Mouse (Mus musculus) lung, postnatal 0 days (tissue): ENCODE results near the gene Lamc3.

ENCODE experiments used
- CTCF ChIP-seq: IDR thresholded peaks from 2 replicates; pipeline ENCODE4 v1.5.1; 2016; ENCODE audit warnings: antibody characterized with exemption, mild to moderate bottlenecking
- EP300 ChIP-seq: IDR thresholded peaks from 2 replicates; pipeline ENCODE4 v1.6.1; 2016; ENCODE audit warnings: antibody characterized with exemption, mild to moderate bottlenecking, control low read depth

GRCm38 (mm10) chr2:31847908-31848307 is 39.2 kb upstream of the Lamc3 start:
- no peak for TF ChIP-seq EP300
- peak; percentile 64 for TF ChIP-seq CTCF
